Mouse (Mus musculus) adrenal gland, adult 18-20 months (tissue): ENCODE results near the gene Myl3. TPM values are rescaled to one million over a fixed set of nuclear protein-coding genes. Genes with fewer than 3 reads are reported as not detected.

Source experiments
- DNase-seq, 2 experiments: peaks; one replicate each; pipeline ENCODE4 v3.0.0; 2021 to 2022; ENCODE audit warnings: low spot score in 2 of 2
- total RNA-seq, 2 experiments: library from RNA; stranded (reverse); gene quantifications; 1 replicate in 1 of 2; 2 replicates in 1 of 2; pipeline ENCODE4 v1.2.3; 2021

Myl3 gene
- total RNA-seq, 2 experiments from 2014 or later = 0.93 to 4.1 TPM

- DNase-seq = no peak
Observed at GRCm38 (mm10) chr9:110726867-110727266, 14.8 kb upstream of the Myl3 start.

- DNase-seq = peak; percentile 55 to 56
Observed at GRCm38 (mm10) chr9:110729841-110730240, 11.8 kb upstream of the Myl3 start.

GRCm38 (mm10) chr9:110731859-110732258 is 9.8 kb upstream of the Myl3 start:
- DNase-seq = no peak

- peak; percentile 59 to 67 for DNase-seq
Observed at GRCm38 (mm10) chr9:110732623-110733022, 9.0 kb upstream of the Myl3 start.

- DNase-seq = no peak
Observed at GRCm38 (mm10) chr9:110733102-110733501, 8.6 kb upstream of the Myl3 start.

- no peak for DNase-seq
Observed at GRCm38 (mm10) chr9:110734154-110734553, 7.5 kb upstream of the Myl3 start.

- no peak for DNase-seq
Observed at GRCm38 (mm10) chr9:110736362-110736761, 5.3 kb upstream of the Myl3 start.

- no peak for DNase-seq
Observed at GRCm38 (mm10) chr9:110738054-110738453, 3.6 kb upstream of the Myl3 start.

GRCm38 (mm10) chr9:110739961-110740360 is 1.7 kb upstream of the Myl3 start:
- DNase-seq = no peak

- DNase-seq = peak; percentile 22 to 37
Observed at GRCm38 (mm10) chr9:110742295-110742950, 762 bp downstream of the Myl3 start.

GRCm38 (mm10) chr9:110742951-110743455 is 1.3 kb downstream of the Myl3 start:
- peak in 1 of 2 experiments; percentile 17 for DNase-seq

- DNase-seq = peak in 1 of 2 experiments; percentile 38
Observed at GRCm38 (mm10) chr9:110743456-110744323, 2.0 kb downstream of the Myl3 start.

- no peak for DNase-seq
Observed at GRCm38 (mm10) chr9:110745752-110746151, 4.1 kb downstream of the Myl3 start.

GRCm38 (mm10) chr9:110746238-110746637 is 4.6 kb downstream of the Myl3 start:
- DNase-seq = no peak

GRCm38 (mm10) chr9:110746961-110747360 is 5.3 kb downstream of the Myl3 start, which contains the start of gene Pth1r:
Gene Pth1r (minus strand): TSS chr9:110747145.
- no peak for DNase-seq

GRCm38 (mm10) chr9:110748451-110748850 is 6.8 kb downstream of the Myl3 start:
- DNase-seq = no peak

GRCm38 (mm10) chr9:110750404-110751187 is 8.9 kb downstream of the Myl3 start:
- no peak for DNase-seq

- DNase-seq = no peak
Observed at GRCm38 (mm10) chr9:110751412-110751811, 9.8 kb downstream of the Myl3 start.

GRCm38 (mm10) chr9:110752917-110753435 is 11.3 kb downstream of the Myl3 start:
- no peak for DNase-seq

- no peak for DNase-seq
Observed at GRCm38 (mm10) chr9:110753773-110754172, 12.1 kb downstream of the Myl3 start.

- DNase-seq = no peak
Observed at GRCm38 (mm10) chr9:110757816-110758215, 16.2 kb downstream of the Myl3 start.
